Mouse (Mus musculus): ENCODE data around the gene Olfr545.
"Not testable (repeated sequence)": the region's sequence is repeated elsewhere in the genome, so short reads cannot be mapped to it uniquely, and the experiment has no call there.

The Olfr545 gene

GRCm38 (mm10) chr7:102499473-102499872 lies at the start of gene Olfr545:
Gene Olfr545 (minus strand): TSS chr7:102499573.
- DNase-seq = no peak

GRCm38 (mm10) chr7:102541251-102541650 lies 41.9 kb upstream of the Olfr545 start:
- DNase-seq = no peak

- no peak for DNase-seq
Measured at GRCm38 (mm10) chr7:102540596-102540995, 41.2 kb upstream of the Olfr545 start, which contains the start of gene Olfr548-ps1. Gene Olfr548-ps1 (plus strand): TSS chr7:102540896.

- no peak for DNase-seq
Measured at GRCm38 (mm10) chr7:102534449-102534848, 35.1 kb upstream of the Olfr545 start, which contains the start of gene Olfr547. Gene Olfr547 (plus strand): TSS chr7:102534749.

- no peak for DNase-seq
Measured at GRCm38 (mm10) chr7:102529052-102529451, 29.7 kb upstream of the Olfr545 start.

- no peak for DNase-seq
Measured at GRCm38 (mm10) chr7:102517051-102517335, 17.6 kb upstream of the Olfr545 start.

GRCm38 (mm10) chr7:102516261-102517050 lies 17.1 kb upstream of the Olfr545 start:
- no peak for DNase-seq

GRCm38 (mm10) chr7:102514144-102514543 lies 14.8 kb upstream of the Olfr545 start:
- DNase-seq = no peak

- DNase-seq = peak; percentile 81 to 85
Measured at GRCm38 (mm10) chr7:102512814-102513435, 13.6 kb upstream of the Olfr545 start.

GRCm38 (mm10) chr7:102511927-102512326 lies 12.6 kb upstream of the Olfr545 start:
- DNase-seq = no peak

- DNase-seq = no peak
Measured at GRCm38 (mm10) chr7:102509726-102510125, 10.4 kb upstream of the Olfr545 start.

- no peak for DNase-seq
Measured at GRCm38 (mm10) chr7:102508666-102509065, 9.3 kb upstream of the Olfr545 start.

- no peak for DNase-seq
Measured at GRCm38 (mm10) chr7:102508066-102508465, 8.7 kb upstream of the Olfr545 start.

GRCm38 (mm10) chr7:102506848-102507247 lies 7.5 kb upstream of the Olfr545 start:
- peak; percentile 60 to 65 for DNase-seq

- no peak for DNase-seq
Measured at GRCm38 (mm10) chr7:102501986-102502385, 2.6 kb upstream of the Olfr545 start.

- DNase-seq = not testable (repeated sequence)
Measured at GRCm38 (mm10) chr7:102494416-102494815, 5.0 kb downstream of the Olfr545 start.

GRCm38 (mm10) chr7:102488161-102488560 lies 11.2 kb downstream of the Olfr545 start, which contains the start of gene Olfr544:
Gene Olfr544 (minus strand): TSS chr7:102488313.
- DNase-seq = no peak

GRCm38 (mm10) chr7:102486105-102486504 lies 13.3 kb downstream of the Olfr545 start:
- no peak for DNase-seq

GRCm38 (mm10) chr7:102484766-102485165 lies 14.6 kb downstream of the Olfr545 start:
- DNase-seq = not testable (repeated sequence)

- no peak for DNase-seq
Measured at GRCm38 (mm10) chr7:102483665-102484064, 15.7 kb downstream of the Olfr545 start.

- DNase-seq = no peak
Measured at GRCm38 (mm10) chr7:102481579-102481978, 17.8 kb downstream of the Olfr545 start, which contains the start of gene Olfr543. Gene Olfr543 (minus strand): TSS chr7:102481679.

GRCm38 (mm10) chr7:102480821-102481220 lies 18.6 kb downstream of the Olfr545 start:
- no peak for DNase-seq

GRCm38 (mm10) chr7:102479368-102480078 lies 19.9 kb downstream of the Olfr545 start:
- DNase-seq = no peak

Measured in thymus, postnatal 36 days (tissue).